Comparison of ENCODE assay signal across 17 mouse cellular contexts in the genomic region with DNA sequence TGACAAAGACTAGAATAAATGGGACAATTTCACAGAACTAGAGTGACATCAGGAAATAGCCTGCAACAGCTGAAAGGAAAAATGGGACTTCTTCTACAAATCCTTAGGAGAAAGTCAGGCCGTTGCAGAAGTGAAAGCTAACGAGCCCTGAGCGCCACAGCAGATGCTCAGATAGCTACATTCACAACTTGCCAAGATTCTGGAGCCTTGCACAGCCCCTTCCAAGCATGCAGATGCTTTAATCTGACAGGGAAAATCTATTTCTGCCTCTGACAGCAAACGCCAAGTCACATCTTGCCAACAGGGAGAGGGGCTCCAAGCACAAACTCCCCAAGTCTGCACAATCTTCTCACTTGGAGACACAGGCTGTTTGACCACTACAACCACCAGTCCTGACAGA. TPM values are rescaled to one million over a fixed set of nuclear protein-coding genes. Genes with fewer than 3 reads are reported as not detected.
DNase-seq lines count a peak whose midpoint lies in the region; ATAC-seq and TF ChIP-seq lines count a peak whose summit lies in the region.
"Had no signal": no experiment of that assay in that cellular context is flagged by ENCODE, and none has a peak within 500 bp of the region (broad histone marks: within the 10 kb centered on the region; RNA-seq: fewer than 3 reads in every experiment).

No protein-coding gene starts in this region.

- H3K9me3 ChIP-seq in heart, embryonic 12.5 days (replicated peaks): no peaks in the 10 kb centered on the region
- H3K9me3 ChIP-seq: heart, embryonic 15.5 days; hindbrain, embryonic 12.5 days; limb, embryonic 10.5 days; midbrain, embryonic 12.5 days had no signal

- TF ChIP-seq CTCF in brain, embryonic 14.5 days (IDR thresholded peaks at IDR 0.05; ENCODE audit: borderline replicate concordance, extremely low read depth, insufficient read depth, insufficient read length): no peak

- no peak overlapping the region for H3K4me3 ChIP-seq in heart, embryonic 12.5 days
- H3K4me3 ChIP-seq: heart, embryonic 15.5 days; hindbrain, embryonic 12.5 days; limb, embryonic 10.5 days; midbrain, embryonic 12.5 days had no signal

- H3K36me3 ChIP-seq in heart, embryonic 12.5 days: peaks cover 6% of the 10 kb centered on the region
- H3K36me3 ChIP-seq: heart, embryonic 15.5 days; midbrain, embryonic 12.5 days had no signal

- peak; percentile 61 for DNase-seq in heart, adult 11 months
- DNase-seq in brain, embryonic 14.5 days (ENCODE audit: low read depth): peak; percentile 81
- peak; percentile 26 to 37 for DNase-seq in frontal cortex, postnatal 14 days (ENCODE audit: low spot score in 2 of 2)
- DNase-seq in right cerebral cortex, adult 2 months (ENCODE audit: low spot score in 2 of 2): peak; percentile 46 to 51
- no peak for DNase-seq in kidney, postnatal 10 days
- DNase-seq: cerebellum, adult 8-10 months; kidney, adult 11 months; kidney, postnatal 36 days; lung, postnatal 36 days had no signal

- H3K9ac ChIP-seq in heart, embryonic 12.5 days: no peak overlapping the region
- H3K9ac ChIP-seq: heart, embryonic 15.5 days; hindbrain, embryonic 12.5 days; liver, embryonic 14.5 days; midbrain, embryonic 12.5 days had no signal

- H3K27ac ChIP-seq in heart, embryonic 12.5 days (ENCODE audit: poor library complexity, severe bottlenecking): no peak overlapping the region
- H3K27ac ChIP-seq: heart, embryonic 15.5 days; hindbrain, embryonic 12.5 days; limb, embryonic 10.5 days; liver, embryonic 14.5 days; midbrain, embryonic 12.5 days had no signal

- no peak for ATAC-seq in heart, embryonic 12.5 days (ENCODE audit: insufficient number of reproducible peaks, low FRiP score)
- ATAC-seq in monocyte, adult 5-6 weeks (replicated peaks; ENCODE audit: insufficient number of reproducible peaks, low FRiP score, low TSS enrichment, poor library complexity, severe bottlenecking): no peak
- ATAC-seq: CD4-positive, CD25-positive, alpha-beta regulatory T cell, adult 4 months had no signal

- no peaks in the 10 kb centered on the region for H3K27me3 ChIP-seq in heart, embryonic 12.5 days (replicated peaks)
- H3K27me3 ChIP-seq: heart, embryonic 15.5 days; hindbrain, embryonic 12.5 days; midbrain, embryonic 12.5 days had no signal

- TF ChIP-seq POLR2A in brain, embryonic 14.5 days (IDR thresholded peaks at IDR 0.05; ENCODE audit: borderline replicate concordance, extremely low read depth, insufficient read depth, insufficient read length, poor library complexity, severe bottlenecking): no peak

- H3K4me1 ChIP-seq in heart, embryonic 12.5 days (replicated peaks): no peaks in the 10 kb centered on the region
- H3K4me1 ChIP-seq: heart, embryonic 15.5 days; limb, embryonic 10.5 days had no signal

- H3K4me2 ChIP-seq in heart, embryonic 12.5 days: no peak overlapping the region
- H3K4me2 ChIP-seq: heart, embryonic 15.5 days; hindbrain, embryonic 12.5 days; midbrain, embryonic 12.5 days had no signal

- 67% methylated on average over 4 of the region's 4 CpGs for WGBS in heart, embryonic 12.5 days

RNA-seq across cellular contexts. Expression of gene Sumf1, which starts 42.6 kb away (rescaled TPM):
- polyA plus RNA-seq in heart, embryonic 12.5 days (2016; fragmentation: Nextera tagmentation; extraction: Ambion mirVana): 24.6 and 25.2 TPM in 2 replicates
- polyA plus RNA-seq in brain, embryonic 14.5 days (2012; rRNA removed): 7.5 and 9.8 TPM in 2 replicates
- total RNA-seq in monocyte, adult 5-6 weeks (2017): 45.7 to 66.0 TPM (median 52.9 TPM) in 3 replicates
